Mouse (Mus musculus) ES-Bruce4 (cell line): ENCODE data around the gene Trim46. TPM values are rescaled to one million over a fixed set of nuclear protein-coding genes. Genes with fewer than 3 reads are reported as not detected.
A peak's percentile ranks its signal among the peaks of the same experiment; 100 is the strongest.

Source experiments
- H3K27ac ChIP-seq: 2 replicates; pipeline ENCODE4 v1.5.1; 2012; ENCODE audit warnings: low read length, inconsistent platforms; ENCODE audit not compliant: insufficient read depth
- H3K27me3 ChIP-seq: 2 replicates; pipeline ENCODE4 v1.6.1; 2012; ENCODE audit warnings: mild to moderate bottlenecking, low read length, inconsistent platforms; ENCODE audit not compliant: control insufficient read depth, poor library complexity, insufficient read depth, severe bottlenecking
- H3K36me3 ChIP-seq: 2 replicates; pipeline ENCODE4 v1.6.1; 2012; ENCODE audit warnings: inconsistent platforms, mild to moderate bottlenecking, low read length, moderate library complexity; ENCODE audit not compliant: control insufficient read depth, poor library complexity, insufficient read depth, severe bottlenecking
- H3K4me1 ChIP-seq: one replicate; pipeline ENCODE4 v1.8.1; 2011; ENCODE audit warnings: low read length; ENCODE audit not compliant: control insufficient read depth, insufficient read depth
- H3K4me3 ChIP-seq: 2 replicates; pipeline ENCODE4 v1.5.1; 2011; ENCODE audit warnings: low read depth, mild to moderate bottlenecking, low read length
- H3K9ac ChIP-seq: 2 replicates; pipeline ENCODE4 v1.6.1; 2012; ENCODE audit warnings: low read depth, mild to moderate bottlenecking, inconsistent platforms; ENCODE audit not compliant: poor library complexity, severe bottlenecking
- H3K9me3 ChIP-seq: replicated peaks from 2 replicates; pipeline ENCODE4 v1.6.1; 2012; ENCODE audit warnings: mild to moderate bottlenecking, low read length, inconsistent platforms; ENCODE audit not compliant: control insufficient read depth, poor library complexity, insufficient read depth, severe bottlenecking
- CTCF ChIP-seq: IDR thresholded peaks from one replicate; pipeline ENCODE4 v1.8.1; 2011; ENCODE audit warnings: low read depth, low read length
- EP300 ChIP-seq: IDR thresholded peaks from 2 replicates; pipeline ENCODE4 v1.6.1; 2011; ENCODE audit warnings: low read depth, low read length; ENCODE audit not compliant: insufficient read depth
- POLR2A ChIP-seq: IDR thresholded peaks from one replicate; pipeline ENCODE4 v1.8.1; 2011; ENCODE audit warnings: low read length; ENCODE audit not compliant: insufficient read depth
- polyA plus RNA-seq: library from polyadenylated mRNA; stranded (reverse); fragments of >200 nt; gene quantifications from 2 replicates; pipeline ENCODE4 v1.2.4, GENCODE M21; 2011; ENCODE audit warnings: low read depth; ENCODE audit not compliant: missing spikeins, insufficient read depth, insufficient read length

The Trim46 gene
- polyA plus RNA-seq, 1 experiment: 5.7 TPM

- Histone ChIP-seq H3K4me3 (peak overlapping the region; percentile 87), H3K4me1 (peaks cover 2% of the 10 kb centered on the region), H3K27ac (no peak overlapping the region), H3K36me3 (no peaks in the 10 kb centered on the region), H3K9ac (peak overlapping the region; percentile 31), H3K27me3 (no peaks in the 10 kb centered on the region), H3K9me3 (no peaks in the 10 kb centered on the region)
- TF ChIP-seq CTCF (no peak), POLR2A (peak; percentile 81), EP300 (0 out of 2 replicates have a peak, but pooled peaks have one; percentile 11)
Measured at GRCm38 (mm10) chr3:89266439-89266893, 20.4 kb upstream of the Trim46 start.

DNA sequence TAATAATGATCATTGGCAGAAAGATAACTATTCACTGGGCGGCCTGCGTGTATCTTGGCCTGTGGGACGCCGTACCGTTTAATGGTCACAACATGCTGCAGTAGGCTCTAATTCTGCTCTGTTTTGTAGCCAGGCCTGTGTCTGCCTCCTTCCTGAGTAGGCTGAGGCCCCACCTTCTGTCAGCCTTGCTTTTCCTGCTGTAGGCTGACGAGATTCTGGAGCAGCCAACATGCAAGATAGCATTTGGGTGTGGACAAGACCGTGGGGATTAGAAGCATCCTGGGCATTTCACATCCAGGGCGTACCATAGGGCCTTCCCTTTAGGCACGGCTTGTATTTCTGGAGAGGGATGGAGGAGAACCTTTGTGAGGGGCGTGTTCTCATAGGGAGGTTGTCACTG lies 16.3 kb upstream of the Trim46 start:
- no peak overlapping the region for H3K4me3 ChIP-seq
- TF ChIP-seq CTCF (no peak), EP300 (no peak), POLR2A (no peak)
- H3K27me3 ChIP-seq: no peaks in the 10 kb centered on the region
- no peaks in the 10 kb centered on the region for H3K36me3 ChIP-seq
- H3K9me3 ChIP-seq: no peaks in the 10 kb centered on the region
- peak overlapping the region; percentile 40; the same call in 1 of the 2 replicates for H3K9ac ChIP-seq
- H3K27ac ChIP-seq: no peak overlapping the region
- H3K4me1 ChIP-seq: peaks cover 2% of the 10 kb centered on the region

- no peaks in the 10 kb centered on the region for H3K27me3 ChIP-seq
- no peak overlapping the region for H3K9ac ChIP-seq
- H3K9me3 ChIP-seq: no peaks in the 10 kb centered on the region
- no peak for TF ChIP-seq POLR2A
- no peak for TF ChIP-seq CTCF
- H3K4me3 ChIP-seq: no peak overlapping the region
- no peaks in the 10 kb centered on the region for H3K36me3 ChIP-seq
- H3K4me1 ChIP-seq: peaks cover 2% of the 10 kb centered on the region
- H3K27ac ChIP-seq: no peak overlapping the region
Measured at GRCm38 (mm10) chr3:89260211-89260610, 14.1 kb upstream of the Trim46 start.

DNA sequence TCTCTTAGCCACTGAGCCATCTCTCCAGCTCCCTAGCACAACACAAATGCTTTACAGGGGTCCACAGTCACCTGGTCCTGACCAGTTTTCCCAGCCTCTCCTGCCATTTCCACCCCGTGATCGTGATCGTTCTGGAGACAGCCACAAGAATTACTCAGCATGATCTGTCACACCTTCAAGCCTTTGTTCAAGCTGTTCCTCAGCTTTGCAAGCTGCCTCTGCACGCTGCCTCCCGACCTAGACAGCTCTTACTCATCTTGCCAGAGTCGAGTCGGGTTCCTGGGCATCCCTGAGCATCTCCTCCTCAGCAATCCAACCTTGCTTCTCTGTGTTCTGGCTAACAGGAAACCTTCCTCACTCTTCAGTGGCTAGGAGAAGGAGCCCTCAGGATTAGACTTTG lies 13.0 kb upstream of the Trim46 start, which contains the start of gene Dpm3:
Dpm3 (plus strand) TSS at position 283 of the 400 bp plus-strand sequence.
- Histone ChIP-seq H3K27ac (no peak within 1 kb of the TSS), H3K27me3 (no peaks in the 10 kb centered on the region), H3K36me3 (no peaks in the 10 kb centered on the region), H3K9ac (no peak within 1 kb of the TSS), H3K4me1 (peaks cover 2% of the 10 kb centered on the region), H3K9me3 (no peaks in the 10 kb centered on the region), H3K4me3 (no peak within 1 kb of the TSS)
- no peak for TF ChIP-seq CTCF
- no peak for TF ChIP-seq EP300
- no peak for TF ChIP-seq POLR2A

GRCm38 (mm10) chr3:89256177-89256576 lies 10.1 kb upstream of the Trim46 start:
- H3K27me3 ChIP-seq: no peaks in the 10 kb centered on the region
- no peak overlapping the region for H3K4me3 ChIP-seq
- H3K36me3 ChIP-seq: no peaks in the 10 kb centered on the region
- H3K27ac ChIP-seq: no peak overlapping the region
- no peak for TF ChIP-seq POLR2A
- TF ChIP-seq CTCF: no peak
- TF ChIP-seq EP300: no peak
- H3K9me3 ChIP-seq: no peaks in the 10 kb centered on the region
- H3K4me1 ChIP-seq: peaks cover 3% of the 10 kb centered on the region
- H3K9ac ChIP-seq: no peak overlapping the region

DNA sequence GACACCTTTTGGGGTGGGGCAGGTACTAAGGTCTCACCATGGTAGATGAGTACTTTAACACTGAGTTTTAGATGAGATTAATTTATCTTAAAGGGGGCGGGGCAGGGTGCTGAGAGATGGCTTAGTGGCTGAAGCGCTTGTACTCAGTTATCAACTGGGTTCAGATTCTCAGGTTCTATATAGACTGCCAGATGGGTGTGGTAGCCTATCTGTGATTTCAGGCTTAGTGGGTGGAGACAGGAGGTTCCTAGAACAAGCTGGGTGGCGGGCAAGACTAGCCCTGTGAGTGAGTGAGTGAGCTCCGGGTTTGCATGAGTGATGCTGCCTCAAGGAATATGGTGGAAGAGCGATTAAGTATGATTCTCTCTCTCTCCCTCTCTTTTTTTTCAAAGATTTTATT lies 8.9 kb upstream of the Trim46 start:
- Histone ChIP-seq H3K9ac (no peak overlapping the region), H3K27me3 (no peaks in the 10 kb centered on the region), H3K36me3 (no peaks in the 10 kb centered on the region), H3K27ac (no peak overlapping the region), H3K9me3 (no peaks in the 10 kb centered on the region), H3K4me3 (no peak overlapping the region), H3K4me1 (peaks cover 3% of the 10 kb centered on the region)
- TF ChIP-seq CTCF (no peak), EP300 (no peak), POLR2A (no peak)
